Mouse (Mus musculus) common myeloid progenitor, adult 5-6 weeks (primary cell): ENCODE data around the gene Ptpn3. TPM values are rescaled to one million over a fixed set of nuclear protein-coding genes. Genes with fewer than 3 reads are reported as not detected.

Experiments
- ATAC-seq: replicated peaks from 2 replicates; pipeline ENCODE4 v1.8.0; 2016; ENCODE audit warnings: low read depth, mild to moderate bottlenecking, moderate TSS enrichment, inconsistent platforms; ENCODE audit not compliant: poor library complexity, severe bottlenecking
- total RNA-seq: library from RNA; stranded (forward); fragments of 200-1000, 187-1606 nt; gene quantifications from 2 replicates; pipeline ENCODE4 v1.2.3, GENCODE M21; 2017

Gene Ptpn3
- total RNA-seq, 1 experiment from 2014 or later, result 3.2 TPM

GRCm38 (mm10) chr4:57268330-57268729, 33.3 kb downstream of the Ptpn3 start:
- ATAC-seq, result no peak

GRCm38 (mm10) chr4:57266389-57266788, 35.2 kb downstream of the Ptpn3 start:
- ATAC-seq, result no peak

- no peak for ATAC-seq
Observed at GRCm38 (mm10) chr4:57263695-57264094, 37.9 kb downstream of the Ptpn3 start.

- ATAC-seq, result peak; percentile 77
Observed at GRCm38 (mm10) chr4:57263061-57263685, 38.5 kb downstream of the Ptpn3 start.

GRCm38 (mm10) chr4:57262451-57262850, 39.2 kb downstream of the Ptpn3 start:
- no peak for ATAC-seq

- ATAC-seq, result no peak
Observed at GRCm38 (mm10) chr4:57261813-57262212, 39.8 kb downstream of the Ptpn3 start.

- no peak for ATAC-seq
Observed at GRCm38 (mm10) chr4:57258159-57259035, 43.2 kb downstream of the Ptpn3 start.

- ATAC-seq, result no peak
Observed at GRCm38 (mm10) chr4:57257409-57257808, 44.2 kb downstream of the Ptpn3 start.

GRCm38 (mm10) chr4:57256761-57257160, 44.9 kb downstream of the Ptpn3 start:
- ATAC-seq, result no peak

- ATAC-seq, result no peak
Observed at GRCm38 (mm10) chr4:57254412-57254811, 47.2 kb downstream of the Ptpn3 start.

- ATAC-seq, result peak; percentile 69
Observed at GRCm38 (mm10) chr4:57250636-57251035, 51.0 kb downstream of the Ptpn3 start.

- ATAC-seq, result no peak
Observed at GRCm38 (mm10) chr4:57249108-57249507, 52.5 kb downstream of the Ptpn3 start.

- no peak for ATAC-seq
Observed at GRCm38 (mm10) chr4:57244874-57245273, 56.8 kb downstream of the Ptpn3 start.

GRCm38 (mm10) chr4:57243312-57243711, 58.3 kb downstream of the Ptpn3 start:
- ATAC-seq, result no peak

GRCm38 (mm10) chr4:57240934-57241333, 60.7 kb downstream of the Ptpn3 start:
- ATAC-seq, result no peak

GRCm38 (mm10) chr4:57240100-57240499, 61.5 kb downstream of the Ptpn3 start:
- no peak for ATAC-seq

- ATAC-seq, result no peak
Observed at GRCm38 (mm10) chr4:57239112-57239511, 62.5 kb downstream of the Ptpn3 start.

GRCm38 (mm10) chr4:57238118-57238517, 63.5 kb downstream of the Ptpn3 start:
- no peak for ATAC-seq

GRCm38 (mm10) chr4:57236513-57236912, 65.1 kb downstream of the Ptpn3 start:
- 0 out of 2 replicates have a peak, but pooled peaks have one; percentile 29 for ATAC-seq

GRCm38 (mm10) chr4:57235741-57236140, 65.9 kb downstream of the Ptpn3 start:
- ATAC-seq, result no peak

GRCm38 (mm10) chr4:57234348-57234747, 67.3 kb downstream of the Ptpn3 start:
- ATAC-seq, result no peak
